Mouse (Mus musculus) cerebellum, adult 18-20 months (tissue): Measurements from ENCODE around the gene Fgf11.

ENCODE experiments used
- DNase-seq, 2 experiments: peaks; one replicate each; pipeline ENCODE4 v3.0.0; 2021

Fgf11 gene

GRCm38 (mm10) chr11:69801379-69801977 lies at the start of gene Fgf11:
Gene Fgf11, minus strand, starts transcription at chr11:69801857.
- peak in 1 of 2 experiments; percentile 19 for DNase-seq

GRCm38 (mm10) chr11:69850754-69851153 lies 49.1 kb upstream of the Fgf11 start:
- DNase-seq, result no peak

- DNase-seq, result no peak
These were observed 48.2 kb upstream of the Fgf11 start for GRCm38 (mm10) chr11:69849884-69850283.

GRCm38 (mm10) chr11:69849128-69849527 lies 47.5 kb upstream of the Fgf11 start:
- no peak for DNase-seq

- peak; percentile 72 to 82 for DNase-seq
These were observed 46.4 kb upstream of the Fgf11 start for GRCm38 (mm10) chr11:69848021-69848420.

- peak in 1 of 2 experiments; percentile 38 for DNase-seq
These were observed 45.4 kb upstream of the Fgf11 start for GRCm38 (mm10) chr11:69846738-69847688.

GRCm38 (mm10) chr11:69846198-69846680 lies 44.6 kb upstream of the Fgf11 start, which contains the start of gene Plscr3:
Gene Plscr3, plus strand, starts transcription at chr11:69846376.
- DNase-seq, result peak; percentile 89 to 93

- DNase-seq, result peak in 1 of 2 experiments; percentile 33
These were observed 37.1 kb upstream of the Fgf11 start for GRCm38 (mm10) chr11:69838714-69839104.

- DNase-seq, result peak; percentile 94 to 98
These were observed 36.5 kb upstream of the Fgf11 start, which contains the start of gene Tmem256 for GRCm38 (mm10) chr11:69837952-69838713. Gene Tmem256, plus strand, starts transcription at chr11:69838514.

GRCm38 (mm10) chr11:69837604-69837951 lies 35.9 kb upstream of the Fgf11 start, which contains the start of gene Nlgn2:
Gene Nlgn2, minus strand, starts transcription at chr11:69837784.
- DNase-seq, result peak in 1 of 2 experiments; percentile 86

DNA sequence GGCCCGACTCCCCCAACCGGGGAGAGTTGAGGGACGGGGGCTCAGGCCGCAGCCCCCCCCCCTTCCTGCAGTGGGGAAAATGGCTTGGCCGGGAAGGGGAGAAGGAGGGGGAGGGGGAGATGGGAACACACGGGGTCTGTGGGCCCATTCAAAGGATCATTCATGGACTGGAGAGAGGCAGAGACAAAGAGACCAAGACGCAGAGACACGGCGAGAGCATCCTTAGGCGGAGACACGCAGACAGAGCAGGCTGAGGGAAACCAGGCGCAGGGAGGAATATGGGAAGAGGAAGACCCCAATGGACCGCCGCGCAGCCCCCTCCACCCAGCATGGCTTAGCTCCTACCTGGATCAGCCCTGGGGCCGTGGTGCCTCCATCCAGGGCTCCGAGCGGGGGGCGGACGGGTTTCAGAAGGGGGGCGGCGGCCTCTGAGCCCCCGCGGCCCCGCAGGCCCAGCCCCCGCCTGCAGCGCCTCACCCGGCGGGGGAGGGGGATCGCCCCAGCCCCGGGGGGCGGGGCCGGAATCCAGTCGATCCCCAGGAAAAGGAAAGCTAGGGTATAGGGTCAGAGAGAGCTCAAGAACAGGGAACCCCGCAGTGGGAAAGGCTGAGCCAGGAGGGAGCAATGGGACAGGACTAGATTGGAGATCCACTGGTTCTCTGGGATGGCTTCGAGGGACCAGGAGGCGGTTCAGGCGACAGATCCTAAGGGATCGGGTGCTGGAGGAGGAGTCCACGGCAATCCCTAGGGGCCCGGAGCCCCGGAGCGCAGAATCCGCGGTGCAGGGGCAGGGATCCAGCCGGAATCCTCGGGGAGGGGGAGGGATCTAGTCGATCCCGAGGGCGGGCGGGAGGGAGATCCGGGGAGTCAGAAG lies 35.3 kb upstream of the Fgf11 start:
- DNase-seq, result peak; percentile 43 to 70

DNA sequence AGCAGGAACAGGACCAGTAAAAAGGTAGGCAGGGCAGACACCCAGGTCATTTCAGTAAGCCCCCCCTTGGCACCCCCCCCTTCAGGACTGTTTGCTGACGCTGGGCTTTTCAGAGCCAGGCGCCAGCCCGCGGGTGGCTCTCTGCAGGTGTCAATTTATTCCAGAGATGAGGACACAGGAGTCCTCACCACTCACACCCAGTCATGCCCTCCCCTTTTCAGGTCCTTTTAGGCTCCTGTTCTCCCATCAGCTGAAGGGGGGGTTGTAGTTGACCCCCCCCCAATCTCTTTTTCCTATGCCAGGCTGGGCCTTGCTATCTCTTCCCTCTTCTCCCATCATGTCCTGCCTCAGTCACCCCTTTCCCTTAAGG lies 34.3 kb upstream of the Fgf11 start:
- no peak for DNase-seq

GRCm38 (mm10) chr11:69835326-69835965 lies 33.8 kb upstream of the Fgf11 start:
- no peak for DNase-seq

- DNase-seq, result peak; percentile 31 to 58
These were observed 32.4 kb upstream of the Fgf11 start for GRCm38 (mm10) chr11:69834001-69834549.

- DNase-seq, result no peak
These were observed 31.9 kb upstream of the Fgf11 start for GRCm38 (mm10) chr11:69833554-69833953.

GRCm38 (mm10) chr11:69828832-69829231 lies 27.2 kb upstream of the Fgf11 start:
- no peak for DNase-seq

GRCm38 (mm10) chr11:69823456-69823855 lies 21.8 kb upstream of the Fgf11 start:
- no peak for DNase-seq

GRCm38 (mm10) chr11:69822080-69822479 lies 20.4 kb upstream of the Fgf11 start, which contains the start of gene Spem1:
Gene Spem1, minus strand, starts transcription at chr11:69822180.
- no peak for DNase-seq

DNA sequence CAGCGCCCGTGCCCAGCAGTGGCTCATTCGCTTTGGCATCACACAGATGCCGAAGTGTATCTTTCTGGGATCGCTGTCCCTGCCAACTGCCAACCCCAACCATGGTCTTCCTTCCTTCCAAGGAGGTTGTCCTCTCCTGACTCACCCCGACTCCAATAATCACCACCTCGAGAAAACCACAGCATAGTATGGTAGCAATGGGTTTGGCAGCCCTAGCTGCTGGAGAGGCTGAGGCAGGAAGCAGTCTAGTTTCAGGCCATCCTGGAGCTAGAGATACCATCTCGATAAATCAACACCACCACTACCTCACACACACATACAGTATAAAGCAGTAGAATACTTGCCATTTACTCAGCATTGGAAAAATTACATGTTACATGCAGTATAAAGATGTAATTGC lies 17.2 kb upstream of the Fgf11 start:
- no peak for DNase-seq

DNA sequence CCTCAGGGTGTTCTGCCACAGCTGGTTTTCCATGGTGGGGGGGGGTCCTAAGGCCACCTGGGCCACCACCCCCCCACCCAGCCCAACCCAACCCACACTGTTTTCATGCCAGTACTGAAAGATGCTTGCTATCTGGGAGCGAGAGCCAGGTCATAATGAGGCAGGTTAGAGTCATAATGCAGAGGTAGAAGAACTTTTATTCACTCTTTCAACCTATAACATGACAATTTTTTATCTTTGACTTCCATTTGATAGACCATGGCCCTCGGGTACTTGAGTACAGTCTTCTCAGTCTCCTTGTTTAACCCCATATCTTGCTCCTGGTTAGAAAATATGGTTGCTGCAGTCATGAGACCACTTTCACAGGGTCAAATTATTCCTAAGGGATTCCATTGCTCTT lies 16.7 kb upstream of the Fgf11 start, which contains the start of gene Spem2:
Gene Spem2, minus strand, starts transcription at position 101 of the 400 bp plus-strand sequence.
- DNase-seq, result no peak

GRCm38 (mm10) chr11:69816520-69816919 lies 14.9 kb upstream of the Fgf11 start:
- DNase-seq, result no peak
